Mouse (Mus musculus): ENCODE data around the gene Tap1. TPM values are rescaled to one million over a fixed set of nuclear protein-coding genes. Genes with fewer than 3 reads are reported as not detected.
"Not testable (repeated sequence)": the region's sequence is repeated elsewhere in the genome, so short reads cannot be mapped to it uniquely, and the experiment has no call there.

Tap1 gene
- 1.3 and 1.9 TPM in 2 replicates for polyA plus RNA-seq (2016; fragmentation: Nextera tagmentation; extraction: Ambion mirVana)

DNA sequence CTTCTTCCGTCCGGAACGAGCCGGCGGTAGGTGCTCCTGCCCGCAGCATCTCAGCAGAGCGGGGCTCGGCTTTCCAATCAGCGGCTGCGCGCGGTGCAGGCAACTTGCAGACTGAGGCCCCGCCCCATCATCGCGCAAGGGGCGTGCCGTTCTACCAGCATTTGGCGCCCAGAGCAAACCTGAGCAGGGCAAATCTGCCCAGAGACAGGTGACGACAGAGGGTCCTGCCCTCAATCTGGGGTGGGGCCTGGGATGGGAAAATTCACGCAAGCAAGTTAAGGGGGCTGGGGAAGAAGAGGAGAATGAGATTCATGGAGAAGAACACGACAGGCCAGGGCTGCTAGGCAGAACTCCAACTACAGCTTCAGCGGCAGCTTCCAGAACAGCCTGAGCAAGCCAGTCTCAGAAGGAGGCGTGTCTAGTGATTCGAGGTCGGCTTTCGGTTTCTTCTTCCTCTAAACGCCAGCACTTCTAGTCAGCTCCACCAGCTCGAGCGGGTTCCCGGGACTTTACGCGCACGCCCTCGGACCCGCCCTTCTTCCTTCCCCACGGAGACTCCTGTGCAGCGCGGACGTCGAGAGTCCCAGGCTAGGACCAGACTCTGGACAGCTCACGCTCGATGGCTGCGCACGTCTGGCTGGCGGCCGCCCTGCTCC is at the start of gene Tap1, which contains the start of gene Psmb9:
TSS of gene Tap1 (plus strand) at position 293 of the 656 bp plus-strand sequence.
TSS of gene Psmb9 (minus strand) at position 504 of the 656 bp plus-strand sequence.
- Histone ChIP-seq H3K36me3 (no peaks in the 10 kb centered on the region), H3K4me3 (peak within 1 kb of the TSS; percentile 35), H3K4me1 (peaks cover 15% of the 10 kb centered on the region), H3K4me2 (replicated peaks) (peak within 1 kb of the TSS; percentile 76), H3K27me3 (replicated peaks) (peaks cover 68% of the 10 kb centered on the region), H3K9ac (peak within 1 kb of the TSS; percentile 36), H3K27ac (no peak within 1 kb of the TSS), H3K9me3 (no peaks in the 10 kb centered on the region)
- under 1% methylated on average over 46 of the region's 46 CpGs for WGBS
- ATAC-seq (ENCODE audit: low FRiP score, low read depth): peak; percentile 89

- ATAC-seq (ENCODE audit: low FRiP score, low read depth): no peak
- 73% methylated on average over 7 of the region's 7 CpGs for WGBS
- H3K4me1 ChIP-seq: peaks cover 13% of the 10 kb centered on the region
- H3K4me3 ChIP-seq: no peak overlapping the region
- peaks cover 41% of the 10 kb centered on the region for H3K27me3 ChIP-seq (replicated peaks)
- H3K27ac ChIP-seq: no peak overlapping the region
- no peak overlapping the region for H3K4me2 ChIP-seq (replicated peaks)
- no peak overlapping the region for H3K9ac ChIP-seq
- no peaks in the 10 kb centered on the region for H3K9me3 ChIP-seq
- H3K36me3 ChIP-seq: no peaks in the 10 kb centered on the region
Observed at GRCm38 (mm10) chr17:34137601-34138000, 49.8 kb upstream of the Tap1 start.

DNA sequence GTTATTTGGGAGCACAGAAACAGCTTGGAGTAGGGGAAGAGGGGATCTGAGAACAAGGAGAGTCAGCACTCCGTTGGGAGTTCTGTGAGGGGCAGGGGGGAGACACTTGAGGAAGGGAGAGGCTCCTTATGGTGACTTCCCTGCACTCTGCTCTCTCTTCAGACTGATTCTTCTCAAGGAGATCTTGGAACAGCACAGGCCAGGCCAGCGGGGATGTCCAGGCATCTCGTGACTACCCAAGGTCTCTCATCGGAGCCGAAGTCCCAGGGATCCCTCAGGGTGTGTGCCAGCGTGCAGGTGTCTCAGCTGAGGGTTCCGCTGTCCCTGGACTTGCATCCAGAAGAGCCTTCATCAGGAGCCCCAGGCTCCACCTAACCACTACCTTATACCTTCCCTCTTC is 48.7 kb upstream of the Tap1 start:
- no peaks in the 10 kb centered on the region for H3K36me3 ChIP-seq
- H3K9ac ChIP-seq: no peak overlapping the region
- H3K4me1 ChIP-seq: peaks cover 17% of the 10 kb centered on the region
- H3K27me3 ChIP-seq (replicated peaks): peaks cover 41% of the 10 kb centered on the region
- H3K4me2 ChIP-seq (replicated peaks): no peak overlapping the region
- ATAC-seq (ENCODE audit: low FRiP score, low read depth): no peak
- no peak overlapping the region for H3K27ac ChIP-seq
- no peak overlapping the region for H3K4me3 ChIP-seq
- H3K9me3 ChIP-seq: no peaks in the 10 kb centered on the region
- WGBS: 78% methylated on average over 7 of the region's 7 CpGs

GRCm38 (mm10) chr17:34139416-34139815 is 47.9 kb upstream of the Tap1 start:
- under 1% methylated on average over 16 of the region's 16 CpGs for WGBS
- ATAC-seq (ENCODE audit: low FRiP score, low read depth): no peak
- no peak overlapping the region for H3K9ac ChIP-seq

DNA sequence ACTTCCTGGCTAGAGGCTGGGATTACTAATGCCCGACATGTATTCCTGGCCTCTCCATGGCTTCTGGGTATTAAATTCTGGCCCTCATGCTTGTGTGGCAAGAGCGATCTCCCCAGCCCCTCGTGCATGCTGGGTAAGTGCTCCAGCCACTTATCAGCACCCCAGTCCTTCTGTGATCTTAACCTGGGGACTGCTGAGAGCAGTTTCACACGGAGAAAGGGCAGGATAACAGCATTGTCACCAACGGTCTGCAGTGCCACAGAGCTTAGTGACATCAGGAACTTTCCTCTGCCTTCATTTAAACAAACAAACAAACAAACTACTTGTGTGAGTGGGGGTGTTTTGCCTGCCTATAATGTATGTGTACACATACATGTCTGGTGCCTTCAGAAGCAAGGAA is 47.1 kb upstream of the Tap1 start:
- Histone ChIP-seq H3K27me3 (replicated peaks) (peaks cover 41% of the 10 kb centered on the region), H3K9ac (no peak overlapping the region)

More at GRCm38 (mm10) chr17:34139416-34139815, 47.9 kb upstream of the Tap1 start:
- H3K4me2 ChIP-seq (replicated peaks): peak overlapping the region; percentile 52
- no peaks in the 10 kb centered on the region for H3K36me3 ChIP-seq
- H3K9me3 ChIP-seq: no peaks in the 10 kb centered on the region
- H3K27ac ChIP-seq: no peak overlapping the region
- H3K27me3 ChIP-seq (replicated peaks): peaks cover 41% of the 10 kb centered on the region
- H3K4me3 ChIP-seq: peak overlapping the region; percentile 13
- peaks cover 17% of the 10 kb centered on the region for H3K4me1 ChIP-seq

GRCm38 (mm10) chr17:34141448-34141847 is 45.9 kb upstream of the Tap1 start:
- WGBS: 60% methylated on average over 4 of the region's 4 CpGs
- H3K9me3 ChIP-seq: no peaks in the 10 kb centered on the region
- no peak overlapping the region for H3K4me2 ChIP-seq (replicated peaks)
- H3K4me3 ChIP-seq: no peak overlapping the region
- peaks cover 38% of the 10 kb centered on the region for H3K27me3 ChIP-seq (replicated peaks)
- ATAC-seq (ENCODE audit: low FRiP score, low read depth): no peak
- no peaks in the 10 kb centered on the region for H3K36me3 ChIP-seq
- no peak overlapping the region for H3K9ac ChIP-seq
- no peak overlapping the region for H3K27ac ChIP-seq
- peaks cover 13% of the 10 kb centered on the region for H3K4me1 ChIP-seq

More for the DNA sequence above, 47.1 kb upstream of the Tap1 start:
- H3K27ac ChIP-seq: no peak overlapping the region
- no peaks in the 10 kb centered on the region for H3K9me3 ChIP-seq
- H3K4me2 ChIP-seq (replicated peaks): peak overlapping the region; percentile 52; the same call in 1 of the 2 replicates
- ATAC-seq (ENCODE audit: low FRiP score, low read depth): no peak
- H3K4me3 ChIP-seq: no peak overlapping the region
- no peaks in the 10 kb centered on the region for H3K36me3 ChIP-seq
- H3K4me1 ChIP-seq: peaks cover 17% of the 10 kb centered on the region
- WGBS: 24% methylated on average over 5 of the region's 5 CpGs

DNA sequence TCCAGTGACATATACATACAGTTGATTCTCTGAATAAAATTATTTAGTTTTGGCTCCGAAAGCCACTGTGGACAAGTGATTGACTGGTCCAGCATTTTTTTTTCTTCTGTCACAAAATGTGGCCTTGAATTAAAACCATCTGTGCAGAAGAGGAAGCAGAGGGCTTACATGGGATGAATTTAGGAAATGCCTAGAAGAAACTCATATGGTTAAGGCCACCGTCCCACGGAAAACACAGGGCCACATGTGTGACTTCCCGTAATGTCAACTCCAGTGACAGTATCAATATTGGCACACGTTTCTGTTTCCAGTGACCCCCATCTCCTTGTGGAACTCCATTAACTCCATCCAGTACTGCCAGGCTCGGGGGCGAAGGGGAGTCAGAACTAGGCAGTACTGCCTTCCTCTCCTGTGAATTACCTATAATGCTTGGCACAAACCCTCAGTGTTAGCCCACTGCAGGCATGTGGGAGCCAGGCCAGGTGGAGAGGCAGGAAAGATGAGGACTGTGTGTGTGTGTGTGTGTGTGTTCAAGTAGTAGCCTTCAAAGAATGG is 44.8 kb upstream of the Tap1 start:
- ATAC-seq (ENCODE audit: low FRiP score, low read depth): no peak
- Histone ChIP-seq H3K4me1 (peaks cover 13% of the 10 kb centered on the region), H3K27ac (no peak overlapping the region), H3K36me3 (no peaks in the 10 kb centered on the region), H3K9me3 (no peaks in the 10 kb centered on the region), H3K4me2 (replicated peaks) (no peak overlapping the region), H3K27me3 (replicated peaks) (peaks cover 38% of the 10 kb centered on the region), H3K4me3 (no peak overlapping the region), H3K9ac (no peak overlapping the region)
- WGBS: 84% methylated on average over 7 of the region's 7 CpGs

- no peaks in the 10 kb centered on the region for H3K9me3 ChIP-seq
- peaks cover 34% of the 10 kb centered on the region for H3K27me3 ChIP-seq (replicated peaks)
- WGBS: 42% methylated on average over 7 of the region's 7 CpGs
- peaks cover 13% of the 10 kb centered on the region for H3K4me1 ChIP-seq
- no peak within 1 kb of the TSS for H3K4me3 ChIP-seq
- no peaks in the 10 kb centered on the region for H3K36me3 ChIP-seq
- no peak within 1 kb of the TSS for H3K9ac ChIP-seq
- H3K4me2 ChIP-seq (replicated peaks): no peak within 1 kb of the TSS
- no peak for ATAC-seq (ENCODE audit: low FRiP score, low read depth)
- no peak within 1 kb of the TSS for H3K27ac ChIP-seq
Observed at GRCm38 (mm10) chr17:34143033-34143432, 44.3 kb upstream of the Tap1 start, which contains the start of gene H2-DMb2. H2-DMb2 (plus strand) TSS chr17:34143307.

GRCm38 (mm10) chr17:34143461-34143860 is 43.9 kb upstream of the Tap1 start:
- H3K9ac ChIP-seq: no peak overlapping the region
- no peak overlapping the region for H3K4me2 ChIP-seq (replicated peaks)
- 67% methylated on average over 5 of the region's 5 CpGs for WGBS
- H3K4me3 ChIP-seq: no peak overlapping the region
- peaks cover 13% of the 10 kb centered on the region for H3K4me1 ChIP-seq
- no peak for ATAC-seq (ENCODE audit: low FRiP score, low read depth)
- peaks cover 29% of the 10 kb centered on the region for H3K27me3 ChIP-seq (replicated peaks)
- no peaks in the 10 kb centered on the region for H3K9me3 ChIP-seq
- H3K36me3 ChIP-seq: no peaks in the 10 kb centered on the region
- H3K27ac ChIP-seq: no peak overlapping the region

- H3K27me3 ChIP-seq (replicated peaks): peaks cover 22% of the 10 kb centered on the region
Observed at GRCm38 (mm10) chr17:34144221-34144620, 43.1 kb upstream of the Tap1 start.

DNA sequence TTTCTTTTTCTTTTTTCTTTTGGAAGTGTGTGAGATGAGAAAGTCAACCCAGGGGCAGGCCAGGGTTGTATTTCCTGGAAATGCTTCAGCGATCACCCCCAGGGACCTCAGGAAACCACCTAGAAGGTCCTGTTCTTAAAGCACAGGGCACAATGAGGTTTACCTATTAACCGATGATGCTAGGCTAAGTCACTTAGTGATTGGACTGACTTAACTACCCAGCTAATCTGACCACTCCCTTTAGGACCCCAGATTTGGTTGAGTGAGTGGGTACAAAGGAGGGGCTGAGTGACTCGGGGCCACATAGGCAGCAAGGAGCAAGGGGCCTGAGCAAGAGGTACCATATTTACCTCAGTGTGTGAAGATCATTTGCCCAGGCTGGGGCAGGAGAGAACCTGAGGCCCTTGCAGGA is 42.4 kb upstream of the Tap1 start:
- no peak overlapping the region for H3K4me3 ChIP-seq
- H3K9ac ChIP-seq: no peak overlapping the region
- peaks cover 16% of the 10 kb centered on the region for H3K27me3 ChIP-seq (replicated peaks)
- no peak for ATAC-seq (ENCODE audit: low FRiP score, low read depth)
- H3K27ac ChIP-seq: no peak overlapping the region
- no peaks in the 10 kb centered on the region for H3K36me3 ChIP-seq
- no peaks in the 10 kb centered on the region for H3K9me3 ChIP-seq
- no peak overlapping the region for H3K4me2 ChIP-seq (replicated peaks)
- WGBS: 72% methylated on average over 3 of the region's 3 CpGs
- H3K4me1 ChIP-seq: peaks cover 4% of the 10 kb centered on the region; the same call in 1 of the 2 replicates

More at GRCm38 (mm10) chr17:34144221-34144620, 43.1 kb upstream of the Tap1 start:
- ATAC-seq (ENCODE audit: low FRiP score, low read depth); H3K36me3 ChIP-seq; H3K4me3 ChIP-seq; H3K9me3 ChIP-seq; H3K4me2 ChIP-seq (replicated peaks); H3K4me1 ChIP-seq; H3K27ac ChIP-seq; H3K9ac ChIP-seq: not testable (repeated sequence)
- WGBS: 91% methylated on average over 4 of the region's 4 CpGs

DNA sequence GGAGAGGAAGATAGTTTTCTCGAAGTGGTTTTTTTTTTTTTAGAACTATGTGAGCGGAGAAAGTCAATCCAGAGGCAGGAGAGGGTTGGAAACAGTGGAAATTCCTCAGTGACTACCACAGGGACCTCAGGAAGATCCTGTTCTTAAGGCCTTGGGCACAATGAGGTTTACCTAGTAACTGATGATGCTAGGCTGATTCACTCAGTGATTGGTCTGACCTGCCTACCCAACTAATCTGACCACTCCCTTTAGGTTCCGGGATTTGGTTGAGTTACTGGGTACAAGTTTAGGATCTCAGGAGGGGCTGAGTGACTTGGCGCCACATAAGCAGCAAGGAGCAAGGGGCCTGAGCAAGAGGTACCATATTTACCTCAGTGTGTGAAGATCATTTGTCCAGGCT is 34.4 kb upstream of the Tap1 start, which contains the start of gene H2-DMb1:
TSS of gene H2-DMb1 (plus strand) at position 150 of the 400 bp plus-strand sequence.
- H3K27ac ChIP-seq: no peak within 1 kb of the TSS
- H3K9me3 ChIP-seq: no peaks in the 10 kb centered on the region
- WGBS: 66% methylated on average over 4 of the region's 4 CpGs
- H3K4me2 ChIP-seq (replicated peaks): no peak within 1 kb of the TSS
- no peak within 1 kb of the TSS for H3K9ac ChIP-seq
- ATAC-seq (ENCODE audit: low FRiP score, low read depth): no peak
- no peaks in the 10 kb centered on the region for H3K4me1 ChIP-seq
- no peak within 1 kb of the TSS for H3K4me3 ChIP-seq
- H3K36me3 ChIP-seq: no peaks in the 10 kb centered on the region
- H3K27me3 ChIP-seq (replicated peaks): no peaks in the 10 kb centered on the region

Measured in neural tube, embryonic 12.5 days (tissue).